Mouse (Mus musculus): ENCODE data around the gene Slamf9.

Gene Slamf9

DNA sequence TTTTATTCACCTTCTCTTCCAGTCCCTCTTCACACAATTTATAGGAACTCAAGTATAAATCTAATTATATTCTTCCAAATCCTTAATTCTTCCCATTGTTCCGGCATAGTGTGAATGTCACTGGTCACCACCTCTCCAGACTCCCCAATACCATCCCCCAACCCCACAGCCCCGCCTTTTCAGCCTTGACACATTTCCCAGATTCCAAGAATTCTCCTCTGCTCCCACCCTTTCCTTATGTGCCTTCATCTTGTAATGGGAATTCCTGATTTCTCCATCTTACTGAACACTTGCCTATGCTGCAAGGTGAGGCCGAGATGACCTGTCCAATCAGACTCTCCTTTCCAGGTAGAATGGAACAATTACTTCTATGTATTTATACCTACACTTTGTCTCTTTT, 17.1 kb upstream of the Slamf9 start:
- in situ Hi-C loops (cut with MboI; ENCODE audit: low sequenced_read_pairs): no loop called here

DNA sequence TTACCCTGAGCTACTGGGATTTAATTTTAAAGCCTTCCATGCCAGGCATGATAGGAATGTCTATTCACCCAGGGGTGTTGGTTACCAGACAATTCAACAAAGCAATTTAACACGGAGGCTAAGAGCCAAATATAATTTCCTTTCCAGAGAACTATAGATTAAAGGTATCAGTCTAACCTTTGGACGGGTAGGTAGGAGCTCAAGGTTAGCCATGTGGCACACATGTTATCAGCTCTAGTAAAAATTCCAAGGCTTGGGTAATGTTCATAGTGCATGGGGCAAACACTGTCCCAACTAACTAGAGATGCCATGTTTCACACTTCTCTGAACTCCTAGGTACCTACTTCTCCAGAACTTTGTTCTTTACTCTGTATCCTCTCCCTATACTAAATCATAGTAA, 13.6 kb upstream of the Slamf9 start:
- in situ Hi-C loops (cut with MboI; ENCODE audit: low sequenced_read_pairs): no loop called here

DNA sequence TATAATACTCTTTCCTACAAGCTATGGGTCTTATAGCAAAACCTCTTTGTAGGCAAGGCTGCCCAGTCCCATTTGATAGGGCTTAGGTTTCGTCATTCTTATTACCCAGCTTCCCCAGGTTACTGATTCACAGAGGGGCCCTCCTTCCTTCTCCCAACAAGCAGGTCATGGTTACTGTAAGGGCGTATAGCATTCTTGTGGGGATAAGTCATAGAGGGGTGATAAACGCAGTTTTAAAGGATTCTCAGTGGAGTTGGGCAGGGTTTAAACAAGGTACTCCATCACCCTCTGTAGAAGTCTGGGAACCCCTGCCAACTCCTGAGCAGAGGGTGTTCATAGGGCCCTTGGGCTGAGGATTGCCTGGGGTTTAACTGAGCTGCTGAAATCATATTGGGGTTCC, 12.6 kb upstream of the Slamf9 start:
- in situ Hi-C loops (cut with MboI; ENCODE audit: low sequenced_read_pairs): no loop called here

DNA sequence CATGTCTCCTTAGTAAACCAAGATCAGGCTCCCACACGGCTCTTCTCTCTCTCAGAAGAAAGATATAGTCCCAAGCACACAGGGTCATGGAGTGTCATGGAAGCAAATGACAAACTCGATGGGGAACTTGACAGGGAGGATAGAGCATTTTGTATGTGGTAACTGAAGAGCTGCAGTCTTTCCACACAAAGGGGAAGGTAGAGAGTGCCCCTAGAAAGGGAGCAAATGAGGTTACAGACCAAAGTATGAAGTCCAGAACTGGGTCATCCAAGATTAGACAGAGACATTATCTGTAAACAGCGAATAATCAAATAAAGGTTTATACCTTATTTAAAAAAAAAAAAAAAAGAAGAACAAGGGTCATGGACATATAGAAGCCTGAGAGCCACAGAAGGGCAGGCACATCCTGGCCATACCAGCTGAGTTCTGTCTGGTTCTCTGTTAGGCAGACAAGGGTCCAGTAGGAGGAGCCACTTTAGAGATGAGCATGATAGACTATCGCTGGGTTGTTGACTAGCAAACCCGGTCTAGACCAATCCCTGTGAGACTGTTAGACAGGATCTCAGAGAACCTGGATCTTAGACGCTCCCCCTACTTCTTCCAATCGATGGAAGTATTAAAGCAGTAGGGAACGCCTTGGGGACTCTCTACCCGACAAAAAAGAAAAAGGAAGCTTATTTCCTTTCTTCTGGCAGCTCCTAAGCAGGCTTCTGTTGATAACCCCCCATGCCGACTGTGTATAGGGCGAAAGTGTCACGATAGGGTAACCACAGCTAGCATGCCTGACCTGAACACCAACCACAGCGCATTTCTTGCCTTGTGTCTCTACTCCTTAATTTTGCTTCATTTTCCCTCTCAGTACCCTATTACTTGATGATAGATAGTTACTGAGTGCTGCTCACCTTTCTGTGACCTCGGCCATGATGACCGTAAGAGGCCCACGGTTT, 11.5 kb upstream of the Slamf9 start:
- in situ Hi-C loops (cut with MboI; ENCODE audit: low sequenced_read_pairs): no loop called here

DNA sequence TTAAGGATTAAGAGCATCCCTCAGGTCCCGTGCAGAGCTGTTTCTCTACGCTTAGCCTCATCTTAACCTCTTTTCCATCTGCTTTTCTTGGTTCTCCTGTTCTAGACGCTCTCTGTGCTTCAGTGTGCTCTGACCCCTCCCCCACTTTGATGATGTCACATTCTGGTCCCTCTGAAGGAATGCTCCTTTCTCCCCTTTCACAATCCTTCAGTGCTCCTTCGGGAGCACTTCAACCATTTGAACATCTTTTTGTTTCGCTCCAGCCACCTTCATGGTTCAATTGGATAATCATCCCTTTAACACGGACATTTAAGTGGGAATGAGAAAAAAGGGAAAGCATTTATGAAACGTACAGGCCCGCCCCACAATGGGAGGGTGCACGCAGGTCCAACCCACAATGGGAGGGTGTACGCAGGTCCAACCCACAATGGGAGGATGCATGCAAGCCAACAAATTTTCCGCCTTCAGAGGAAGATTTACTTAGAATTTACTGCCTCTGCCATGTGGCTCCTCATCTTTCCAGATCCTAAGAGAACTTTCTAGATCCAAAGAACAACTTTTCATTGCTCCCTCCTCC, 6.8 kb upstream of the Slamf9 start:
- in situ Hi-C loops (cut with MboI; ENCODE audit: low sequenced_read_pairs): no loop called here

DNA sequence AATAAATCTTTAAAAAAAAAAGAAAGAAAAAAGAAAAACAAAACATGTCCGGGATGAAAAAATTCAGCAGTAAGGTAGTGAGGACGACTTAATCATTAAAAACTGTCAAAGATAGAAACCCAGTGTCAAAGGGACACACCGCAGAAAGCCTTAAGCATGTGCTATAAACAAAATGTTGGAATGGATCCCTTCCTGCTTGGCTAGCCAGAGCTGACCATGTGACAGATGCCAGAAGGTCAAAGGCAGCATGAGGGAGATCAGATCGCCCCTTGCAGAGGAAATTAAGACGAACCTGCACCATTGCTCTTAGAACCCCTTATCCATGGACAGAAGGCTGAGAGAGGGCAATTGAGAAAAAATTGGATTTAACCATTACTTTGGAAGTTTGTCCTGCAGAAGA, 5.8 kb upstream of the Slamf9 start:
- in situ Hi-C loops (cut with MboI; ENCODE audit: low sequenced_read_pairs): no loop called here

DNA sequence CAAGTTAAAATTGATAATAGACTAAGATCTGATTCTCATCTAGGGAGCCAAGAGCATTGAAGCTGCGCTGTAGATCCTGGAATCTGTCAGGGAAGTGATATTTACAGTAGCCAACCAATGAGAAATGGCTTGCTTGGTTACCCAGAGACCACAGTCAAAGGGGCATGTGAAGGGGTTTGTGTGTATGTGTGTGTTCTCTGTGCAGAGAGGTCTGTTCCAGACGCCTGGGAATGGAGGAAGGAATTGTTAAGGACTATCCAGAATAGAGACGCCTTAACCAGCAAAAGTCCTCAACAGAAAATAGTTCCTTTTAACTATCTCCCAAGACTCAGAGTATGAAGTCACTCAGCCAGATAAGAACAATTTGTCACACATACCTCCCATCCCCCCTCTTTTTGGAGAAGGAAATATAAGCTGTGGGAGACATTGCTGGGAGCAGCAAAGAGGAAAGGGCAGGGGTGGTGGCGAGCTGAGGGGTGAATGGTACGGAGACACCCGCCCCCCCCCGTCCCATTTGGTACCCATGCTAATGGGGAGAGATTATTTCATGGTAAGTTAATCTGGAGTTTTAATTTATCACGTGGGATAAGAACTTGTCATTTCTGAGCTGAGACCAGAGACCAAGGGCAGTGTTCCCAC, 5.2 kb upstream of the Slamf9 start:
- in situ Hi-C loops (cut with MboI; ENCODE audit: low sequenced_read_pairs): no loop called here

DNA sequence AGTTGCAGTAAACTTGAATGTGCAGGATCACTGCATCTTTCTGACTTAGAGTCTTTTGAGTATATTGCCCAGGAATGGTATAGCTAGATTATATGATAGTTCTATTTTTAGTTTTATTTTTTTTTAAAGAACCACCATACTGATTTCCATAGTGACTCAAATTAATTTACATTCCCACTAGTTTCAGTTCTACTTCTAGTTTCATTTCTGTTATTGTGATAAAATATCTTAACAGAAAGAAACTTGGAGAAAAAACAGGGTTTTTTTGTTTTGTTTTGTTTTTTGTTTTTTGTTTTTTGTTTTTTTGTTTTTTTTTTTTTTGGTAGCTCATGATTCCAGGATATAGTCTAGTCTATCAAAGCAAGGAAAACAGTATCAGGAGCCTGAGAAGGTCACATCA, 2.2 kb upstream of the Slamf9 start:
- in situ Hi-C loops (cut with MboI; ENCODE audit: low sequenced_read_pairs): no loop called here

DNA sequence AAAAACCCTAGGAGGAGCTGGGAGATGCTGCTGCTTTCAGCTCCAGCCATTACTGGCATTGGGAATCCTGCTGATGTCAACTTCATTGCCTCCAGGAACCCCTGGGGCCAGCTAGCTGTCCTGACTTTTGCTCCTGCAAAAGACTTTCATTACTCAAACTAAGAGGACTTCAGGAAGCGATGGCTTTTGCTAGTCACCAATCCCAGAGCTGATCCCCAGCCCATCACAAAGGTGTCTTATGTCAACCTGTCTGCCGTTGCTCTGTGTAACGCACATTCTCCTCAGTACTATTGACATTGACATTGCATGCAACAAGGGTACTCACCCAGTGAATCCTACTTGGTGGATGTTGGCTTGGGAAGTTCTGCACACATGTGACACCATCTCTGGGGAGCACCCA, 962 bp upstream of the Slamf9 start:
- in situ Hi-C loops (cut with MboI; ENCODE audit: low sequenced_read_pairs): no loop called here

DNA sequence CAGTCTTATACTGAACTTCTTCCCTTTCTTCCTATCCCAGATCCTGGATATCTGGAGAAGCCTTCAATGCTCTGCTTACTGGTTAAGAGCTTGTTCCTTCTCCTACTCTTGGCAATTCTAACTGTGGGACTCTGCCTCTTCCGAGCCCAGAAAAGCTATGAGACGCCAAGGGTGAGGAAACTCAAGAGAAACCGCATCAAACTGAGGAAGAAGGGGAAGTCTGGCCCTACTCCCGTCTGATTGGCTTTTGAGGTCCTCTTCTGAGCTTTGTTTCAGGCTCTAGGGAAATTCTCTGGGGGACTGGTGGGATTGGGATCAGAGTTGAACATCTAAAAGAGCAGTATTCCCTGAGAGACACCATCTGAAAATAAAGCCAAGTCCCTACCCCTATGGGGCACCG, 2.9 kb downstream of the Slamf9 start:
- in situ Hi-C loops (cut with MboI; ENCODE audit: low sequenced_read_pairs): no loop called here

DNA sequence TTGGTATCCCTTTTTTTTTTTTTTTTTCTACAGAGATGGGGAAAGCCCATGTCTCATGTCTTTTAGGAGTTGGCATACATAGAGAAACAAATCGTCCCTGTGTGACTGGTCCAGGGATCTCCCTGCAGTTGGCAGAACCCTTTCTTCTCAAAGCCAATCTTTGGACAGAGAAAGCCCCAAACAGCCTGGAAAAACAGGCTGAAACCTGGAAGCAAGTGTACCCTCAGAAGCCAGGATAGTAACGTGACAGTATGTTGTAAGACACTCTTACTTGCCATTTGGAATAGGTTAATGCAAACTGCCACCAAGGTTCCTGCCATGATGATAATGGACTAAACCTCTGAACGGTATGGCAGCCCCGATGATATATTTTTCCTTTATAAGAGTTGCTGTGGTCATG, 5.2 kb downstream of the Slamf9 start:
- in situ Hi-C loops (cut with MboI; ENCODE audit: low sequenced_read_pairs): loop anchor here (5.0 kb wide), 1 partner anchor 63 kb away; no protein-coding TSS in a partner anchor

DNA sequence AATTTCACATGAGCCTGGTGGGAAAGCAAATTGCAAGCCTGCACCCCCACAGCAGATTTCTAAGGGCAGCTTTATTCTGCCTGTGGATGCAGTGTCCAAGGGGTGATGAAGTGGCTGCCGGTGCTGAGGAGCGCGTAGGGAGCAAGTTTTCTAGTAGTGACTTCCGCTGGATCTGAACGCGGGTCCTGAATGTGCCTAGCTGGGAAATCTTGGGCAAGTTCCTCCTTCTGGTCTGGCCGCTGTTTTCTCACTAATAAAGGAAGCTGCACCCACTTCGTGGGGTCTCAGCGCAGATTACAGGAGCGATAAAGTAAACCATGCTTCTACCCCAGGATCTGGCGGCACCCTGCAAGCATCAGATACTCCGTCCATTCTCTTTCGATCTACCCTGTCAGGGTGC, 6.0 kb downstream of the Slamf9 start:
- in situ Hi-C loops (cut with MboI; ENCODE audit: low sequenced_read_pairs): loop anchor here (5.0 kb wide), 1 partner anchor 64 kb away; no protein-coding TSS in a partner anchor

DNA sequence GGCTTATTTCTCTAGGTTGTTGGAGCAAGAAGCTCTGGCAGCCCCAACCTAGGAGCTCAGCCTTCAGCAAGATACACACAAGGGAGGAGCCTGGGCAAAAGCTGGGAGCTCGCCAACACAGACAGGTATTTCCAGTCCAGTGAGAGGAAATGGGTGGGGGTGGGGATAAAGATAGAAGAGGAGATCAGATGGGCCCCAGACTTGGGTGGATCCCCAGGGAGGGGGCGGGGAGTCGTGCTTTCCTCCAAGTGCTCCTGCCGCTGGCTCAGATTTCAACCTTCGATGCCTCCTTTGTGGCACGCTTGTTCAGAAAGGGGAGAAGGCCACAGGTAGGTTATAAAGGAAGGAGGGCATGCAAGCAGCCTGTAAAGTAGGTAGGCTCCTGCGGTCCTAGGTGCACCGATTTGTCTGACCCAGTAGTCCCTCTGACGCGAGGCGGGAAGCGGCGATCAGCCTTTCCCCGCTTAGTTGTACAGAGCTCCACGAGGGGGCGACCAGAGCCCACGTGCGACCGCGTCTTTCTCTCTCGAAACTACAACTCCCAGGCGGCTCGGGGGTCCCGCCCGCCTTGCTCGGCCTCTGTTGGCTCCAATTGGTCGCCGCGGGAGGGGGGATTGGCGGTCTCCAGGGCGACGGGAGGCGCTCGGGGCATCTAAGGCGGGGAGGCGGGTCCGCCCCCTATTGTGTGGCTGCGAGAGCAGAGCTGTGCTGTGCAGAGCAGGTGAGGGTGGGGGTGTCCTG, 6.6 kb downstream of the Slamf9 start, which contains the start of gene Igsf9:
Igsf9 (plus strand) TSS at position 249 of the 741 bp plus-strand sequence.
- in situ Hi-C loops (cut with MboI; ENCODE audit: low sequenced_read_pairs): loop anchor here (5.0 kb wide), 1 partner anchor 64 kb away; no protein-coding TSS in a partner anchor

DNA sequence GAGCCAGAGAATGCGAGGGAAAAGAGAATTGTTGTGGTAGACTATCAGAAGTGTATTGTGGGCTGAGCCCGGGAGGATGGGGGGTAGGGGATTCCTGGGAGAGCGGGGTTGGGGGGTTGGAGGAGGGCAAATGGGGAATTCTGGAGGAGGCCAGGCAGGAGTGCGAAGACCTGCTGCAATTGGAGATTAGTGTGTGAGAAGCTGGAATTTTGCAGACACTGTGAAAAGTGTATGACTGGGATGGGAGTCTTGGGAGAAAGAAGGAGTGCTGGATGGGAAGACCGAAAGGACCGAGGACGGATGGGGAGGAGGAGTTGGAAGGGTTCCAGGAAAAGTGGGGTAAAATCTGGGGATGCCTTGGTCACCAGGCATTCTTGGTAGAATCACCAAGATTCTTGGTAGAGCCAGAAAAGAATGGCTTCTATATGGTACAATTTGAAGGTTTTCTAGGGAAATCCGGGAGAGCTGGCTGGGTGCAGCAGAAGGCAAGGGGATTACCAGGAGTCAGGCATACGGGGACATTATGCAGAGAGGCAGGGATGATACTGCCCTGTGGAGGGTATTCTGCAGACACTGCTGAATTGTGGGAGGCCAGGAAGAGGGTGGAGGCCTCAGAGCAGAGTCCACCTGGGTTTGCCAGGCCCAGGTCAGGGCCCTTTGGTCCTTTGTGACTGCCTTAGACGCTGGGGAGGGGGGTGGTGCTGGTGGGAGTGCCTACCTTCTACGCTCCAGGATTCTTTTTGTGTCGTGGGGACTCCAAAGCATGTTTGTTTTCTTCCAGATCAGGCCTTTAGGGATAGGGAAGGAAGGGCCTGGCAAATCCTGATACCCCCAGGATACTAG, 7.6 kb downstream of the Slamf9 start:
- in situ Hi-C loops (cut with MboI; ENCODE audit: low sequenced_read_pairs): loop anchor here (5.0 kb wide), 1 partner anchor 65 kb away; no protein-coding TSS in a partner anchor

DNA sequence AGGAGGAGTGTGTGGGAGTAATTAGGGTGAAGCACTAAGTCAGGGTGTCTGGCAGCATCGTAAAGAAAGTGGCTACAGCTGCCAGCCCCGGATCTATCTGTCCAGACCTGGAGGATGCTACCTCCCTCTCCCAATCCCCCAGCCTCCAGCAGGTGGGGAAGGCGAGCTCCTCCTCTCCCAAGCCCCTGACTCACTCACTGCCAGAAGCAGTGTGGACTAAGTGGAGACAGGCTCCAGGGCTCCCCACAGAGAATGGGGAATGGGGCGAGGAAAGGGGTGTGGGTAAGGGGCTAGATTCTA, 8.2 kb downstream of the Slamf9 start:
- in situ Hi-C loops (cut with MboI; ENCODE audit: low sequenced_read_pairs): loop anchor here (5.0 kb wide), 1 partner anchor 66 kb away; no protein-coding TSS in a partner anchor

DNA sequence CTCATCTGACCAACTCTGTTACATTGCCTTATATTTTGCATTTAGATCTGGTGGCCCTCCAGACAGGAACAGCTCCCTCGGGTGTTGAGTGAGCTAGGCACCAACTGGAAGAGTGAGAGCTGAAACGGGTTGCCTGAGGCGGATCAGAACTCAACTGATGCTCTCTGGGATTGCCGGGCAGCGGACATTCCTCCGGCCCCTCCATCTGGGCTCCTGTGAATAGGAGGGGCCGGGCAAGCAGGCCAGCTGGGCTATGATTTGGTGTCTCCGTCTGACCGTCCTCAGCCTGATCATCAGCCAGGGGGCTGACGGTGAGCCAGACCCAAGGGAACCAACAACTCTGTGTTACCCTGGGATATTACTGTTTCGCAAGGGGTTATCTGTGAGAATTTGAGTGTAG, 9.1 kb downstream of the Slamf9 start:
- in situ Hi-C loops (cut with MboI; ENCODE audit: low sequenced_read_pairs): loop anchor here (5.0 kb wide), 1 partner anchor 67 kb away; no protein-coding TSS in a partner anchor

DNA sequence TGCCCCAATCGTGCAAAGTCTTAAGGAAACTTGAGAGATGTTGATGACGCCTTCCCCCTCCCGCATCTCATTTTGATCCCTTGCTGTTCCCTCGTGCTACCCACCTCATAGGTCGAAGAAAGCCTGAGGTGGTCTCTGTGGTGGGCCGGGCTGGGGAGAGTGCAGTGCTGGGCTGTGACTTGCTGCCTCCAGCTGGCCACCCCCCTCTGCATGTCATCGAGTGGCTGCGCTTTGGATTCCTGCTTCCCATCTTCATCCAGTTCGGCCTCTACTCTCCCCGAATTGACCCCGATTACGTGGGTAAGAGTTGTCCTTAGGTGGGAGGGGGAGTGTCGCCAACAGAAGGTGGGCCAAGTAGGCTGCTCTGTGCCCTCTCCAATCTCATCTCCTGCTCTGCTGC, 9.5 kb downstream of the Slamf9 start:
- in situ Hi-C loops (cut with MboI; ENCODE audit: low sequenced_read_pairs): loop anchor here (5.0 kb wide), 1 partner anchor 67 kb away; no protein-coding TSS in a partner anchor

DNA sequence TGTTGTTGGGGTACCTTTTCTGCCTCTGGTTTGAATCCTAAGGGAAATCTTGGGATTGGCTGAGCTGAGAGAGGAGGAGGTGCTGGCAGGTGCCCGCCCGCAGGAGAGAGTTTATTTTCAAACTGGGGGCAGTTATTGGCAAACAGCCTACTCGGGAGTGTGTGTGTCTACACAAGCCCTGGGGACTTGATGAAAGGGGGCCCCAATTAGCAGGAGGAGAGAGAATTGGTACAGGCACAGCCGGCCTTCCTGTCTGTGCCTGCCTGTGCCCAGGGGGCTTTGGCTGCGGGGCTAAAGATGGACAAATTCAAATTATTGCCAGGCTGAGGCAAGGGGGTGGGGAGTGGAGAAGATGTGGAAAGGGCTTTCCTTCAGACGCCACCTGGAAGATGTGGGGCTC, 10.7 kb downstream of the Slamf9 start:
- in situ Hi-C loops (cut with MboI; ENCODE audit: low sequenced_read_pairs): no loop called here

DNA sequence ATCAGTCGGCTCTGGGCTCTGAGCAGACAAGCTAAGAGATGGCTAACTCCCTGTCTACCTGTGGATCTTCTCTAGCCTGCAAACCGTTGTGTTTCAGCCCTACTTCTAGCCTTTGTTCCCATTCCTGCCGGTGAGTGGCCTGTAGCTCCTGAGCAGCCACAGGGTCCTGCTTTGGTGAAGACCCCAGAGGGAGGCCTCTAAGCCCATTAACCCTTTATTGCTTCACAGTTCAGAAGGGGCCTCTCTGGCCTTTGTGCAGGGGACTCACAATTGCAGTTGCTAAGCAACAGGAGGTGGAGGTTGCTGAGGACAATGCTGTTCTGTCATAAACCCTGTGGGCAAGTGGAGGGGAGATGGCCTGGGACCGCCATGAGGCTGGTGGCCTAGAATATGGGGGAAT, 11.1 kb downstream of the Slamf9 start:
- in situ Hi-C loops (cut with MboI; ENCODE audit: low sequenced_read_pairs): no loop called here

DNA sequence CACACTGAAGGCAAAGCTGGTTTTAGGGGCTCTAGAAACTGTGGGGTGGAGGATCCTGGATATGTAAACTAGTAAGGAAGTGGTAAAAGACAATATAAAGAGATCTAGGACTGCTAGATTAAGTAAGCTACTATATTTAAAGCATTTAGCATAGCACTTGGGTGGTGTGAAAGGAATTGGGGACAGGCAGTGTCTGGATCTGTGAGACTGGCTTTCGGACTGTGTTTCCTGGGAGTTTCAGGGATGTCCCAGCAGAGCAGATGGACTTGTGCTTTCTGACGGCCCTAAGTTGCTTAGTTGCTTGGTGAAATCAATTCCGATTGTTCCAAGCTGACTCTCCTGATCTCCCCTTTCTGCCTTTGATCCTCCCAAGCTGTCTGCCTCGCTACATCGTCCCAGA, 11.5 kb downstream of the Slamf9 start:
- in situ Hi-C loops (cut with MboI; ENCODE audit: low sequenced_read_pairs): no loop called here
